Mouse (Mus musculus) forebrain, embryonic 16.5 days (tissue): ENCODE measurements around the gene Tcf12. TPM values are rescaled to one million over a fixed set of nuclear protein-coding genes. Genes with fewer than 3 reads are reported as not detected.

Experiments used
- ATAC-seq: fragments of 200-750 bp; cut with Nextera tagmentation; 2 replicates; pipeline ENCODE4 v1.8.0; 2017; ENCODE audit warnings: mild to moderate bottlenecking, moderate library complexity
- H3K27ac ChIP-seq: fragments of 300-500 bp; sonication (generic); 2 replicates; pipeline ENCODE4 v1.5.1; 2014; ENCODE audit warnings: low read length, control low read depth
- H3K27me3 ChIP-seq: fragments of 300-500 bp; sonication (generic); replicated peaks from 2 replicates; pipeline ENCODE4 v1.6.1; 2014; ENCODE audit warnings: low read length; ENCODE audit not compliant: control insufficient read depth, insufficient read depth
- H3K36me3 ChIP-seq: fragments of 300-500 bp; sonication (generic); 2 replicates; pipeline ENCODE4 v1.6.1; 2014; ENCODE audit not compliant: control insufficient read depth, insufficient read depth
- H3K4me1 ChIP-seq: fragments of 300-500 bp; sonication (generic); replicated peaks from 2 replicates; pipeline ENCODE4 v1.6.1; 2014; ENCODE audit warnings: low read length; ENCODE audit not compliant: control insufficient read depth, insufficient read depth
- H3K4me2 ChIP-seq: fragments of 300-500 bp; sonication (generic); 2 replicates; pipeline ENCODE4 v1.6.1; 2014; ENCODE audit warnings: mild to moderate bottlenecking, low read length, control low read depth
- H3K4me3 ChIP-seq: fragments of 300-500 bp; sonication (generic); replicated peaks from 2 replicates; pipeline ENCODE4 v1.5.1; 2014; ENCODE audit warnings: mild to moderate bottlenecking, low read length, control low read depth
- H3K9ac ChIP-seq: fragments of 300-500 bp; sonication (generic); replicated peaks from 2 replicates; pipeline ENCODE4 v1.6.1; 2014; ENCODE audit warnings: low read depth, low read length, control low read depth
- H3K9me3 ChIP-seq: fragments of 300-500 bp; sonication (generic); 2 replicates; pipeline ENCODE4 v1.6.1; 2016; ENCODE audit warnings: low read length; ENCODE audit not compliant: control insufficient read depth
- WGBS: fragments of 180-500 bp; shearing (Covaris S2); extraction: QIAGEN DNeasy Blood & Tissue Kit; methylation state at CpG from one replicate; pipeline ENCODE4 v1.1.7; 2014; 5-methylcytosine and 5-hydroxymethylcytosine counted together
- polyA plus RNA-seq: library from polyadenylated mRNA; unstranded; fragments of >200 nt; fragmentation: Nextera tagmentation; extraction: Ambion mirVana; gene quantifications from 2 replicates; pipeline ENCODE4 v1.2.1, GENCODE M21; 2015

Tcf12 gene
- polyA plus RNA-seq, 1 experiment from 2014 or later, result 52.0 TPM

DNA sequence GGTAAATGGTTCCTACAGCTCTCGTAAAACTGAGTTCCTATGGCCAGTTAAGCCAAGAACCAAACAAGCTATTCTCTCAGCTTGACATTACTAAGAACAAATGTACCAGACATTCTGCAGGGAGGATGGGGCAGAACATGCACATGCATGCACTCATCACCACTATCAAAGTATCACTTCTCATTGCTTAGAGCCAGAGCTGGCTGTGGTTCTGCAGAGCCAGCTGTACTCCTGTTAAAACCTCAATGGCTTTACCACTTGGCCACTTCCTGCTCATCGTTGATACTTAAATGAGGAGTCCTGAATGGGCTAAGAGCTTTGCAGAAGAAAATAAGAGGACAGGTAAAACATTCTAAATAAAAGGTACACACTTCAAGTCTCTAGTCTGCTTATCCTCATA is 14.6 kb downstream of the Tcf12 start:
- Histone ChIP-seq H3K27ac (no peak overlapping the region), H3K27me3 (no peaks in the 10 kb centered on the region), H3K4me2 (no peak overlapping the region), H3K4me1 (no peaks in the 10 kb centered on the region), H3K4me3 (no peak overlapping the region), H3K36me3 (no peaks in the 10 kb centered on the region), H3K9me3 (no peaks in the 10 kb centered on the region), H3K9ac (no peak overlapping the region)
- WGBS, result 97% methylated on average over 2 of the region's 2 CpGs
- no peak for ATAC-seq

- no peak overlapping the region for H3K4me2 ChIP-seq
- H3K27me3 ChIP-seq, result no peaks in the 10 kb centered on the region
- H3K4me3 ChIP-seq, result no peak overlapping the region
- H3K9me3 ChIP-seq, result no peaks in the 10 kb centered on the region
- no peaks in the 10 kb centered on the region for H3K4me1 ChIP-seq
- no peak overlapping the region for H3K9ac ChIP-seq
- no peak overlapping the region for H3K27ac ChIP-seq
- no peak for ATAC-seq
- 81% methylated on average over 5 of the region's 5 CpGs for WGBS
- H3K36me3 ChIP-seq, result no peaks in the 10 kb centered on the region
Observed at GRCm38 (mm10) chr9:72094675-72095074, 17.0 kb downstream of the Tcf12 start.

GRCm38 (mm10) chr9:72092191-72092590 is 19.5 kb downstream of the Tcf12 start:
- ATAC-seq, result no peak

GRCm38 (mm10) chr9:72088893-72089611 is 22.6 kb downstream of the Tcf12 start:
- no peak for ATAC-seq
- Histone ChIP-seq H3K4me1 (peaks cover 2% of the 10 kb centered on the region), H3K27me3 (no peaks in the 10 kb centered on the region), H3K9ac (no peak overlapping the region), H3K4me3 (no peak overlapping the region), H3K9me3 (no peaks in the 10 kb centered on the region), H3K36me3 (no peaks in the 10 kb centered on the region), H3K27ac (no peak overlapping the region), H3K4me2 (no peak overlapping the region)
- 87% methylated on average over 3 of the region's 3 CpGs for WGBS

More at GRCm38 (mm10) chr9:72092191-72092590, 19.5 kb downstream of the Tcf12 start:
- Histone ChIP-seq H3K27ac (no peak overlapping the region), H3K27me3 (no peaks in the 10 kb centered on the region), H3K9me3 (no peaks in the 10 kb centered on the region), H3K4me3 (no peak overlapping the region), H3K36me3 (no peaks in the 10 kb centered on the region), H3K4me1 (no peaks in the 10 kb centered on the region), H3K9ac (no peak overlapping the region), H3K4me2 (no peak overlapping the region)
- WGBS, result 52% methylated on average over 1 of the region's 1 CpGs

DNA sequence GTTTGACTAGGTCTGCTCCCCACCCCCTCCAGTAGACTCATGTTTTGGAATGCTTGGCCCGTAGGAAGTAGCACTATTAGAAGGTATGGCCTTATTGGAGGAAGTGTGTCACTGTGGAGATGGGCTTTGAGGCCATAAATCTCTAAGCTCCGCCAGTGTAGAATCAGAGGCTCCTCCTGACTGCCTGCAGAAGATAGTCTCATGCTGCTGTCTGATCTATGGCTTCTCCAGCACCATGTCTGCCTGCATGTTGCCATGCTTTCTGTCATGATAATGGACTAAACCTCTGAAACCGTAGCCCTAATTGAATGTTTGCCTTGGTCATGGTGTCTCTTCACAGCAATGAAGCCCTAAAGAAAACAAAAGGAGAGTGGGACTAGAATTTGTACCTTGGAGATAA is 26.7 kb downstream of the Tcf12 start:
- Histone ChIP-seq H3K9me3 (no peaks in the 10 kb centered on the region), H3K36me3 (no peaks in the 10 kb centered on the region), H3K27me3 (no peaks in the 10 kb centered on the region), H3K9ac (no peak overlapping the region), H3K4me3 (no peak overlapping the region), H3K4me1 (peaks cover 3% of the 10 kb centered on the region), H3K27ac (no peak overlapping the region), H3K4me2 (no peak overlapping the region)
- WGBS, result 80% methylated on average over 3 of the region's 3 CpGs
- no peak for ATAC-seq

DNA sequence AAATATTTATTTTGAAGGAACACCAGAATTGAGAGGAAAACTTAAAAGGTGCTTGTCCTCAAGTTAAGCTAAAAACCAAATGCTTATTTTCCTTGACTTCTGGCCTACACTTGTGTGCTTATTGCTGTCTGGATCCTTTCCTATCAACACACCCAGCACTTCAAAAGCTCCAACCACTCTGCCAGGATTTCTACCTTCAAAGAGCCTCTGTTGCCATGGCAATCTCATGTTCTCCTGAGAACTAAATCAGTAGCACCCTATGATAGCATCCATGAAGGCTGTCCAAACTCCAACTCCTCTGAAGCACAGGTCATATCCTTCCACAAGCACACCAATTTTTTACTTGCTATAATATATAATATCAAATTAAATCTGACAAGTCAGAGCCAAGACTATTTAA is 27.5 kb downstream of the Tcf12 start:
- no peaks in the 10 kb centered on the region for H3K36me3 ChIP-seq
- H3K4me1 ChIP-seq, result peaks cover 3% of the 10 kb centered on the region
- ATAC-seq, result no peak
- H3K4me3 ChIP-seq, result no peak overlapping the region
- H3K9ac ChIP-seq, result no peak overlapping the region
- no peaks in the 10 kb centered on the region for H3K9me3 ChIP-seq
- H3K27ac ChIP-seq, result no peak overlapping the region
- H3K4me2 ChIP-seq, result no peak overlapping the region
- H3K27me3 ChIP-seq, result no peaks in the 10 kb centered on the region

DNA sequence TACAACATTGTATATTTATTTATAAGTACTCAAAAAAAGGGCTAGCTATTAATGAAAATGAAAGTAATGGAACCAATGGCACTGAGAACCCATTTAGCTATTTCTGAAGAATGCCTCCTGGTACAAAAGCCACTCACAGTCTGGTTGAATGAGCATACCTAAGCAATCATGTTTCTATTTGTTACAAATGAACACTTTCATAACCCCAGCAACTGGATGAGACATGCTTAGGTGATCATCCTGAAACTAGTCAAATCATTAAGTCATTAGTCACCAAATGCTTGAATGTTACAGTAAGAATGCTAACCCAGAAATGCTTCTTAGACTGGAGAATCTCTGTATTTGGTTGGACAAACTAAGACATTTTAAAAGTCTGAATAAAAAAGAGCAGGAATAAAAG is 35.5 kb downstream of the Tcf12 start:
- Histone ChIP-seq H3K4me1 (no peaks in the 10 kb centered on the region; the same call in 1 of the 2 replicates), H3K36me3 (no peaks in the 10 kb centered on the region), H3K27me3 (no peaks in the 10 kb centered on the region), H3K9me3 (no peaks in the 10 kb centered on the region), H3K4me3 (no peak overlapping the region), H3K27ac (no peak overlapping the region), H3K9ac (no peak overlapping the region), H3K4me2 (no peak overlapping the region)
- no peak for ATAC-seq

DNA sequence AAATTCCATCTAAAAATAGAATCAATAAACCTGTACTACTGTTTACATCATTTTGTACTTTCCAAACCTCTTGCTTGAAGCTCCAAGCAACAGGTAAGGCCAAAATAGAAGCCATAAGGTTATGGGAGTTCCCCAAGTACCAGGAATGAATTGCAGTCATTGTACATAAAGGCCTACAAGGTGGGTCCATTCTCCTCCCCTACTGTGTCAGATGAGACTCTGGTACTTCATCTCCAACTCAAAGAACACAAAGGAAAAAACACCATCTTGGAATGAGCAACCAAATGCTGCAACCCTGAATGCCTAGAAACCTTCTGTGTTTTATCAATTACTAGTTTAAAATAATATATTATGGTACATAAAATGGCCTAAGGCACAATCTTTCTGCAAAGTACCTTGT is 45.5 kb downstream of the Tcf12 start:
- Histone ChIP-seq H3K27ac (no peak overlapping the region), H3K4me3 (no peak overlapping the region), H3K27me3 (no peaks in the 10 kb centered on the region), H3K9ac (no peak overlapping the region), H3K4me1 (no peaks in the 10 kb centered on the region), H3K4me2 (no peak overlapping the region), H3K36me3 (no peaks in the 10 kb centered on the region), H3K9me3 (no peaks in the 10 kb centered on the region)
- no peak for ATAC-seq

DNA sequence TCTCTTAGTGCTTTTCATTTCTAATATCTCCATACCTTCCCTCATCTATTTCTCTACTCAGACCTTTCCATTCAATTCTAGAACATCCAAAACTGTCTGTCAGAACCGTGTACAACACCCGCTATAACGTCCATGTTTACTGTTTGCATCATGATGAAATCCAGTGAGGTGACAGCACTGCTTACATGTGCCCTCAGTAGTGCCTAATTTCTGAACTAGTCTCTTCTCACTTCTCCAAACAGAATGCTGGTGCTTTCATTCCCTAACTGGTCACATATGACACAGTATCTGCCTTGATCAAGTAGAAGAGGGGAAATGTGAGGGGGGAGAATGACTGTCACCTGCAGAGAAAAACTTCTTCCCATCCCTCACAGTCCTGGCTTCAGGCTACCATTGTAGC is 58.5 kb downstream of the Tcf12 start:
- H3K4me2 ChIP-seq, result no peak overlapping the region
- no peaks in the 10 kb centered on the region for H3K27me3 ChIP-seq
- no peaks in the 10 kb centered on the region for H3K4me1 ChIP-seq
- ATAC-seq, result no peak
- H3K9me3 ChIP-seq, result no peaks in the 10 kb centered on the region
- no peak overlapping the region for H3K27ac ChIP-seq
- H3K9ac ChIP-seq, result no peak overlapping the region
- H3K4me3 ChIP-seq, result no peak overlapping the region
- no peaks in the 10 kb centered on the region for H3K36me3 ChIP-seq
- WGBS, result 99% methylated on average over 3 of the region's 3 CpGs

- H3K9ac ChIP-seq, result no peak overlapping the region
- H3K27me3 ChIP-seq, result no peaks in the 10 kb centered on the region
Observed at GRCm38 (mm10) chr9:72040156-72040555, 71.5 kb downstream of the Tcf12 start.

More at GRCm38 (mm10) chr9:72040156-72040555, 71.5 kb downstream of the Tcf12 start:
- no peak for ATAC-seq
- Histone ChIP-seq H3K9me3 (no peaks in the 10 kb centered on the region), H3K4me3 (no peak overlapping the region), H3K36me3 (no peaks in the 10 kb centered on the region), H3K27ac (no peak overlapping the region), H3K4me1 (peaks cover 7% of the 10 kb centered on the region), H3K4me2 (no peak overlapping the region)
